ENCODE assay signal across 21 mouse cellular contexts in the genomic region with DNA sequence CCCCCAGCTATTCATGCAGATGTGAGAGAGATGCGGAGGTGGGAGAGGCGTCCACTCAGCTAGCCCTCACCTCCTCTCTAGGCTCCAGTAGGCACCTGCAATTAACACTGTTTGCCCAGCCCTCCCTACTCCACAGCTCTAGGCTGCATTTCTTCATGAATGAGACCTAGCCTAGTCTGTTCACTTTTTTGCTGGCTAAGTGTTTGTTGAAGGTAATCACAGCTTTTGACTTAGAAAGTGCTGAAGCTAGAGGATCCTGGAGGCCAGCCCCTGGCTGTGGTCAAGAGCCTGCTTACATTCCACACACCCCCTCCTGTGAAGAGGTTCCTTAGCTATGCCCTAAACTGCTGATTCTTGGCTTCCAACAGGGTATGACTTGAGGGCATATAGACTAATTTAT. TPM values are rescaled to one million over a fixed set of nuclear protein-coding genes. Genes with fewer than 3 reads are reported as not detected.
DNase-seq lines count a peak whose midpoint lies in the region; ATAC-seq and TF ChIP-seq lines count a peak whose summit lies in the region.
"Had no signal": no experiment of that assay in that cellular context is flagged by ENCODE, and none has a peak within 500 bp of the region (broad histone marks: within the 10 kb centered on the region; RNA-seq: fewer than 3 reads in every experiment).

No protein-coding gene starts in this region.

- H3K4me2 ChIP-seq in lung, embryonic 15.5 days = peak overlapping the region; percentile 40
- no peak overlapping the region for H3K4me2 ChIP-seq in intestine, postnatal 0 days (replicated peaks; ENCODE audit: low read depth)
- H3K4me2 ChIP-seq: liver, embryonic 11.5 days had no signal

- no peak overlapping the region for H3K9ac ChIP-seq in lung, embryonic 15.5 days
- H3K9ac ChIP-seq in intestine, postnatal 0 days (ENCODE audit: low read depth, low read length) = no peak overlapping the region

- 0 out of 2 replicates have a peak overlapping the region, but pooled peaks have one; percentile 8 for H3K4me3 ChIP-seq in lung, embryonic 15.5 days
- H3K4me3 ChIP-seq in intestine, postnatal 0 days (ENCODE audit: low read depth, low read length) = no peak overlapping the region
- H3K4me3 ChIP-seq: layer of hippocampus, adult 2 months; midbrain, embryonic 10.5 days had no signal

- peaks cover 21% of the 10 kb centered on the region for H3K4me1 ChIP-seq in lung, embryonic 15.5 days
- no peaks in the 10 kb centered on the region; the same call in 1 of the 2 replicates for H3K4me1 ChIP-seq in intestine, postnatal 0 days (replicated peaks; ENCODE audit: control insufficient read depth, insufficient read depth, low read length)

- TF ChIP-seq CTCF in intestine, postnatal 0 days (IDR thresholded peaks at IDR 0.05; ENCODE audit: low read depth) = no peak

- peak overlapping the region; percentile 76 for H3K27ac ChIP-seq in lung, embryonic 15.5 days
- H3K27ac ChIP-seq in intestine, postnatal 0 days (ENCODE audit: low read depth, low read length) = no peak overlapping the region
- H3K27ac ChIP-seq: layer of hippocampus, adult 2 months; macrophage; midbrain, embryonic 10.5 days had no signal

- WGBS in lung, embryonic 15.5 days = 17% methylated on average over 1 of the region's 2 CpGs
- 0% methylated on average over 2 of the region's 2 CpGs for WGBS in intestine, postnatal 0 days

- peaks cover 15% of the 10 kb centered on the region for H3K27me3 ChIP-seq in lung, embryonic 15.5 days
- H3K27me3 ChIP-seq in intestine, postnatal 0 days (replicated peaks; ENCODE audit: control insufficient read depth, insufficient read depth, low read length) = 0 out of 2 replicates have a peak, but pooled peaks cover 15% of the 10 kb centered on the region

- peak; percentile 31 for DNase-seq in 3T3-L1 (ENCODE audit: low read depth, low spot score)
- peak; percentile 5 for DNase-seq in NIH3T3 (ENCODE audit: low read depth)
- peak; percentile 24 to 72 for DNase-seq in lung, postnatal 4 days
- no peak for DNase-seq in adrenal gland, adult (ENCODE audit: inconsistent age in 2 of 2, low spot score in 1 of 2)
- no peak for DNase-seq in T-cell, adult 2 months (ENCODE audit: low spot score)
- DNase-seq: adrenal gland, postnatal 25 days; cerebellum, adult 2 months; forebrain, postnatal 0 days; gastrocnemius, postnatal 36 days; kidney, adult 9 months; layer of hippocampus, postnatal 36 days; right cerebral cortex, postnatal 25 days; thymus, postnatal 25 days had no signal

- peak; percentile 87 for ATAC-seq in lung, embryonic 15.5 days (ENCODE audit: borderline replicate concordance, extremely low read depth, low FRiP score, low TSS enrichment)
- ATAC-seq in intestine, postnatal 0 days = no peak
- ATAC-seq: activated CD4-positive, CD25-positive, alpha-beta regulatory T cell, adult 4 months; forebrain, postnatal 0 days; Patski had no signal

- H3K9me3 ChIP-seq in lung, embryonic 15.5 days = no peaks in the 10 kb centered on the region
- no peaks in the 10 kb centered on the region for H3K9me3 ChIP-seq in intestine, postnatal 0 days (ENCODE audit: control insufficient read depth)
- H3K9me3 ChIP-seq: midbrain, embryonic 10.5 days had no signal

- H3K36me3 ChIP-seq in lung, embryonic 15.5 days = no peaks in the 10 kb centered on the region
- H3K36me3 ChIP-seq in intestine, postnatal 0 days (ENCODE audit: control insufficient read depth, insufficient read depth) = no peaks in the 10 kb centered on the region
- H3K36me3 ChIP-seq: midbrain, embryonic 10.5 days had no signal

RNA-seq across cellular contexts. Expression of a gene that starts 1.8 kb away (rescaled TPM):
- 10.3 and 10.6 TPM in 2 replicates for polyA plus RNA-seq in lung, embryonic 15.5 days (2015; fragmentation: Nextera tagmentation; extraction: Ambion mirVana)
- 1.2 and 1.3 TPM in 2 replicates for polyA plus RNA-seq in intestine, postnatal 0 days (2015; fragmentation: Nextera tagmentation; extraction: Ambion mirVana)
- polyA plus RNA-seq: macrophage, Patski had no signal

RNA-seq across cellular contexts. Expression of a gene that starts 29.8 kb away (rescaled TPM):
- 695 and 737 TPM in 2 replicates for polyA plus RNA-seq in lung, embryonic 15.5 days (2015; fragmentation: Nextera tagmentation; extraction: Ambion mirVana)
- polyA plus RNA-seq in intestine, postnatal 0 days (2015; fragmentation: Nextera tagmentation; extraction: Ambion mirVana) = 500 and 505 TPM in 2 replicates

RNA-seq across cellular contexts. Expression of a gene that starts 49.4 kb away (rescaled TPM):
- polyA plus RNA-seq in lung, embryonic 15.5 days (2015; fragmentation: Nextera tagmentation; extraction: Ambion mirVana) = 166 and 172 TPM in 2 replicates
- 115 and 123 TPM in 2 replicates for polyA plus RNA-seq in intestine, postnatal 0 days (2015; fragmentation: Nextera tagmentation; extraction: Ambion mirVana)

Comparison
In these comparisons a context has a peak if more than half of its experiments do, and no peak if none do; other contexts are left out.
1. DNase-seq: peak in 3T3-L1 (single experiment), NIH3T3 (single experiment) and lung, postnatal 4 days (2 of 2); none in adrenal gland, adult (0 of 2) and T-cell, adult 2 months (single experiment).